Mouse (Mus musculus): Measurements from ENCODE around the gene Sike1. TPM values are rescaled to one million over a fixed set of nuclear protein-coding genes. Genes with fewer than 3 reads are reported as not detected.
A peak's percentile ranks its signal among the peaks of the same experiment; 100 is the strongest.

Gene Sike1
- total and polyA plus RNA-seq, 3 experiments = 15.7 to 27.0 TPM; not detected in 1

DNA sequence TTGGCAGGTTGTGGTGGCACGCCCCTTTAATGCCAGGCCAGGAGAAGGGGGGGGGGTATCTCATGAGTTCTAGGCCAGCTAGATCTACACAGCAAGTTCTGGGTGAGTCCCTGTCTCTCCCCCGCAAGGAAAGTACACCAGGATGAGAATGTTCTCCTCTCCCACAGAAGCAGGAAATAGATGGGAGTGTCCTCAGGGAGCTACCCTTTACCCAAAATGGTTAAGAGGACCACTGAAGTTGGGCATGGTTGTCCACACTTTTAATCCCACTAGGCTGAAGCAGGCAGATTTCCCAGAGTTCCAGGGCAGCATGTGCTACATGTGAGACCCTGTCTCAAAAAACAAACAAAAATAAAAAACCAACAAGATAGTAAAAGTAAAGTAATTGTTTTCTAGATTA is 24.0 kb downstream of the Sike1 start:
- Histone ChIP-seq H3K27ac (ENCODE audit: control insufficient read depth, low read depth, low read length) (peak overlapping the region; percentile 88), H3K36me3 (ENCODE audit: control insufficient read depth in 1 of 2, insufficient read depth in 2 of 2, low read length in 2 of 2) (peaks cover 3 to 36% of the 10 kb centered on the region in 2 experiments; a peak in 3 of 4 replicates), H3K79me2 (ENCODE audit: control insufficient read depth, insufficient read depth, low read length, poor library complexity) (peaks cover 35% of the 10 kb centered on the region), H3K9me3 (replicated peaks; ENCODE audit: insufficient read depth, low read length) (no peaks in the 10 kb centered on the region), H3K4me1 (ENCODE audit: control insufficient read depth in 1 of 2, insufficient read depth in 2 of 2, low read length in 2 of 2) (peaks cover 12 to 20% of the 10 kb centered on the region in 2 experiments), H3K4me3 (ENCODE audit: control insufficient read depth in 1 of 2, insufficient read depth in 1 of 2, low read depth in 2 of 2, low read length in 2 of 2) (peak overlapping the region; percentile 74 to 78), H3K9ac (ENCODE audit: control insufficient read depth, low read depth, low read length, poor library complexity, severe bottlenecking) (peak overlapping the region; percentile 76), H3K27me3 (ENCODE audit: control insufficient read depth in 1 of 2, insufficient read depth in 2 of 2, low read length in 2 of 2) (no peaks in the 10 kb centered on the region)
- no peak for DNase-seq (ENCODE audit: low read depth, low spot score)
- TF ChIP-seq MAX (IDR thresholded peaks at IDR 0.05; ENCODE audit: low read length) (no peak), NELFE (IDR thresholded peaks at IDR 0.05; ENCODE audit: low read depth, low read length) (0 out of 2 replicates have a peak, but pooled peaks have one; percentile 12)

DNA sequence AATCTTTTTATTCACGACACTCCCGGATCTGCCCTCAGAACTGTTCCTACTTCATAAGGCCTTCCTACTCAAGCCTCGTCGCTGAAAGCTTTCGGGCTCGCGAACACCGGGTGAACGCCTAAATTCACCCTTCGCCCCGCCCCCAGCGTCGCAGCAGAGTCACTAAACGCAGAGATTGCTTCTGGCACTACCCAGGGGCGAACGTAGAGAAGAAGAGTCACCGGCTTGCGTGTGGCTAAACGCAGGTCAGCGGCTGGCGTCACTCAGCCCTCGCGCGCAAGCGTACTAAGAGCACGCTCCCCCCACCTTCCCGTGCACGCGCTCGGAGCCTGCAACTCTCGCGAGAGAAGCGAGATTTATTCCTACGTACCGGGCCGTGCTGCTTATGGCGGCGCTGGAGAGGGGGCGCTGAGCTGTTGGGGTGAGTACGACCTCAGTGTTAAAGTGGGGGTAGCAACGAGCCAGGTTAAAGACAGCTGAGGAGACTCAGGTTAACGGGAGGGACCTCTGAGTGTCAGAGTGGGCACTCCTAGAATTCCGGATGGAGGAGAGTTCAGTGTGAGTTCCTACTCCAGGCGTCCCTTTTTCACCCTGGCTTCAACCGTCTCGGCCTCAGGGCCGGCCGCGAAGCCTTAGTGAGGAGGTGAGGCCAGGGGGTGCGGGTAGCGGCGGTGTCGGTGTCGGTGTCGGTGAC is 24.9 kb downstream of the Sike1 start, which contains the start of gene Csde1:
Gene Csde1 (plus strand): TSS at position 178 of the 694 bp plus-strand sequence.
- H3K4me3 ChIP-seq (ENCODE audit: control insufficient read depth in 1 of 2, insufficient read depth in 1 of 2, low read depth in 2 of 2, low read length in 2 of 2) = peak within 1 kb of the TSS; percentile 74 to 78
- peak; percentile 99 for DNase-seq (ENCODE audit: low read depth, low spot score)
- H3K36me3 ChIP-seq (ENCODE audit: control insufficient read depth in 1 of 2, insufficient read depth in 2 of 2, low read length in 2 of 2) = peaks cover 3 to 44% of the 10 kb centered on the region in 2 experiments; a peak in 3 of 4 replicates
- no peaks in the 10 kb centered on the region for H3K9me3 ChIP-seq (replicated peaks; ENCODE audit: insufficient read depth, low read length)
- H3K27me3 ChIP-seq (ENCODE audit: control insufficient read depth in 1 of 2, insufficient read depth in 2 of 2, low read length in 2 of 2) = no peaks in the 10 kb centered on the region
- peaks cover 16 to 25% of the 10 kb centered on the region in 2 experiments for H3K4me1 ChIP-seq (ENCODE audit: control insufficient read depth in 1 of 2, insufficient read depth in 2 of 2, low read length in 2 of 2)
- peak within 1 kb of the TSS; percentile 88 for H3K27ac ChIP-seq (ENCODE audit: control insufficient read depth, low read depth, low read length)
- TF ChIP-seq MAZ (IDR thresholded peaks at IDR 0.05; ENCODE audit: low read depth, low read length) = peak; percentile 82
- peak; percentile 20; the same call in 1 of the 2 replicates for TF ChIP-seq BHLHE40 (IDR thresholded peaks at IDR 0.05; ENCODE audit: borderline replicate concordance, low read depth, low read length)
- 0 out of 2 replicates have a peak, but pooled peaks have one; percentile 22 for TF ChIP-seq KAT2A (conservative IDR thresholded peaks at IDR 0.05; ENCODE audit: low read depth, low read length)
- TF ChIP-seq SMC3 (IDR thresholded peaks at IDR 0.05; ENCODE audit: low read depth, low read length) = no peak
- peak; percentile 87 for TF ChIP-seq NRF1 (IDR thresholded peaks at IDR 0.05; ENCODE audit: insufficient read depth, low read depth, low read length, poor library complexity, severe bottlenecking)
- peak; percentile 55 for TF ChIP-seq ETS1 (IDR thresholded peaks at IDR 0.05; ENCODE audit: low read depth, low read length)
- TF ChIP-seq POLR2A (IDR thresholded peaks at IDR 0.05; ENCODE audit: control insufficient read depth in 1 of 2, insufficient read depth in 1 of 2, low read depth in 1 of 2, low read length in 2 of 2, poor library complexity in 1 of 2) = peak; percentile 92 to 93; a peak in 3 of 4 replicates
- peak; percentile 63; the same call in 1 of the 2 replicates for TF ChIP-seq HCFC1 (IDR thresholded peaks at IDR 0.05; ENCODE audit: low read depth, low read length)
- peak; percentile 85 for TF ChIP-seq MAX (IDR thresholded peaks at IDR 0.05; ENCODE audit: low read length)
- peak; percentile 76 for TF ChIP-seq MXI1 (IDR thresholded peaks at IDR 0.05; ENCODE audit: low read depth, low read length)
- TF ChIP-seq RAD21 (IDR thresholded peaks at IDR 0.05; ENCODE audit: low read depth, low read length) = no peak
- peak; percentile 80 for TF ChIP-seq TBP (IDR thresholded peaks at IDR 0.05; ENCODE audit: low read depth, low read length)
- TF ChIP-seq RCOR1 (IDR thresholded peaks at IDR 0.05; ENCODE audit: low read depth, low read length) = peak; percentile 60
- peak; percentile 87 for TF ChIP-seq NELFE (IDR thresholded peaks at IDR 0.05; ENCODE audit: low read depth, low read length)
- TF ChIP-seq POLR2AphosphoS2 (IDR thresholded peaks at IDR 0.05; ENCODE audit: low read length) = peak; percentile 87
- TF ChIP-seq MYC (IDR thresholded peaks at IDR 0.05; ENCODE audit: low read depth, low read length) = peak; percentile 74; the same call in 1 of the 2 replicates
- peak; percentile 94 for TF ChIP-seq CHD2 (IDR thresholded peaks at IDR 0.05; ENCODE audit: low read length)
- no peak for TF ChIP-seq USF1 (IDR thresholded peaks at IDR 0.05; ENCODE audit: low read depth, low read length)
- peak; percentile 94 for TF ChIP-seq ZMIZ1 (IDR thresholded peaks at IDR 0.05; ENCODE audit: low read depth, low read length)
- no peak for TF ChIP-seq EP300 (IDR thresholded peaks at IDR 0.05; ENCODE audit: low read depth in 1 of 2, low read length in 2 of 2)
- TF ChIP-seq POLR2AphosphoS5 (IDR thresholded peaks at IDR 0.05; ENCODE audit: borderline replicate concordance, low read depth, low read length) = peak; percentile 47; the same call in 1 of the 2 replicates
- TF ChIP-seq ELF1 (IDR thresholded peaks at IDR 0.05; ENCODE audit: low read depth, low read length) = no peak
- TF ChIP-seq CTCF (IDR thresholded peaks at IDR 0.05 in 2 of 3, conservative IDR thresholded peaks at IDR 0.05 in 1 of 3; ENCODE audit: control insufficient read depth in 1 of 3, insufficient read depth in 1 of 3, low read depth in 2 of 3, low read length in 3 of 3, poor library complexity in 1 of 3, severe bottlenecking in 1 of 3) = 0 out of 6 replicates have a peak, but pooled peaks of 1 of the 3 experiments have one; percentile 5
- TF ChIP-seq TAL1 (IDR thresholded peaks at IDR 0.05; ENCODE audit: low read length) = no peak
- peaks cover 43% of the 10 kb centered on the region for H3K79me2 ChIP-seq (ENCODE audit: control insufficient read depth, insufficient read depth, low read length, poor library complexity)
- H3K9ac ChIP-seq (ENCODE audit: control insufficient read depth, low read depth, low read length, poor library complexity, severe bottlenecking) = peak within 1 kb of the TSS; percentile 91

All from MEL (cell line).